Mouse (Mus musculus): ENCODE results near the gene Sft2d2. TPM values are rescaled to one million over a fixed set of nuclear protein-coding genes. Genes with fewer than 3 reads are reported as not detected.

Gene Sft2d2
- total and polyA plus RNA-seq, 2 experiments from 2014 or later, result 4.6 to 8.8 TPM

GRCm38 (mm10) chr1:165169462-165169861 is 24.8 kb downstream of the Sft2d2 start:
- 87% methylated on average over 3 of the region's 3 CpGs for WGBS
- H3K4me2 ChIP-seq (ENCODE audit: low read depth), result no peak overlapping the region
- H3K4me1 ChIP-seq (ENCODE audit: insufficient read depth), result no peaks in the 10 kb centered on the region
- no peak overlapping the region for H3K4me3 ChIP-seq (ENCODE audit: low read depth, low read length)
- no peak overlapping the region for H3K27ac ChIP-seq (ENCODE audit: low read depth, low read length)
- ATAC-seq (no peak), DNase-seq (no peak)
- no peak overlapping the region for H3K9ac ChIP-seq
- no peaks in the 10 kb centered on the region for H3K27me3 ChIP-seq (ENCODE audit: insufficient read depth, low read length)
- no peak for TF ChIP-seq CTCF (IDR thresholded peaks at IDR 0.05; ENCODE audit: low read depth)
- no peaks in the 10 kb centered on the region for H3K36me3 ChIP-seq (ENCODE audit: insufficient read depth)
- H3K9me3 ChIP-seq (ENCODE audit: low read length), result no peaks in the 10 kb centered on the region

DNA sequence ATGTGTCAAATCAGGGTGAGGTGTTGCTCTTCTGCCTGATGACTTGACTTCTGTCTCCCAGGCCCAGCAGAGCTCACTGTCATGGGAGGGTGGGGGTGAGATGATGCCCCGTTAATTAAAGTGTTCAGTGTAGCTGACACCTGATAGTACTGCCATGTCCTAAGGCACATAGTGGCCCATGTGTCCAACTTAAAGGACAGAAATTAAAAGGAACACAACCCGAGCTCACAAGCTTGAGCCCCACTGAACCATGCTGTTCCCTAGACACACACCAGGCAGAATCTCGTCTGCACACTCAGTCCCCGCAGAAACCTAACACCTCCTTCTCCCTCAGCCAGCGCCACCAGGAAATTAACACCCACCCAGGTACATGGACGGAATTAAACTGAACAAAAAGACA is 29.3 kb downstream of the Sft2d2 start:
- 76% methylated on average over 6 of the region's 6 CpGs for WGBS

GRCm38 (mm10) chr1:165160723-165161405 is 33.4 kb downstream of the Sft2d2 start, which contains the start of gene Tbx19:
TSS of gene Tbx19 (minus strand) at chr1:165160773.
- ATAC-seq (no peak), DNase-seq (no peak)
- no peak within 1 kb of the TSS for H3K9ac ChIP-seq
- H3K4me3 ChIP-seq (ENCODE audit: low read depth, low read length), result no peak within 1 kb of the TSS
- no peaks in the 10 kb centered on the region for H3K27me3 ChIP-seq (ENCODE audit: insufficient read depth, low read length)
- H3K4me2 ChIP-seq (ENCODE audit: low read depth), result no peak within 1 kb of the TSS
- no peak within 1 kb of the TSS for H3K27ac ChIP-seq (ENCODE audit: low read depth, low read length)
- no peak for TF ChIP-seq CTCF (IDR thresholded peaks at IDR 0.05; ENCODE audit: low read depth)
- WGBS, result 61% methylated on average over 8 of the region's 8 CpGs
- H3K4me1 ChIP-seq (ENCODE audit: insufficient read depth), result no peaks in the 10 kb centered on the region
- no peaks in the 10 kb centered on the region for H3K36me3 ChIP-seq (ENCODE audit: insufficient read depth)
- no peaks in the 10 kb centered on the region for H3K9me3 ChIP-seq (ENCODE audit: low read length)

More for the DNA sequence above, 29.3 kb downstream of the Sft2d2 start:
- Histone ChIP-seq H3K27ac (ENCODE audit: low read depth, low read length) (no peak overlapping the region), H3K4me2 (ENCODE audit: low read depth) (no peak overlapping the region), H3K27me3 (ENCODE audit: insufficient read depth, low read length) (no peaks in the 10 kb centered on the region), H3K4me1 (ENCODE audit: insufficient read depth) (no peaks in the 10 kb centered on the region), H3K36me3 (ENCODE audit: insufficient read depth) (no peaks in the 10 kb centered on the region), H3K9ac (no peak overlapping the region), H3K9me3 (ENCODE audit: low read length) (no peaks in the 10 kb centered on the region), H3K4me3 (ENCODE audit: low read depth, low read length) (no peak overlapping the region)
- DNase-seq (no peak), ATAC-seq (no peak)
- no peak for TF ChIP-seq CTCF (IDR thresholded peaks at IDR 0.05; ENCODE audit: low read depth)

DNA sequence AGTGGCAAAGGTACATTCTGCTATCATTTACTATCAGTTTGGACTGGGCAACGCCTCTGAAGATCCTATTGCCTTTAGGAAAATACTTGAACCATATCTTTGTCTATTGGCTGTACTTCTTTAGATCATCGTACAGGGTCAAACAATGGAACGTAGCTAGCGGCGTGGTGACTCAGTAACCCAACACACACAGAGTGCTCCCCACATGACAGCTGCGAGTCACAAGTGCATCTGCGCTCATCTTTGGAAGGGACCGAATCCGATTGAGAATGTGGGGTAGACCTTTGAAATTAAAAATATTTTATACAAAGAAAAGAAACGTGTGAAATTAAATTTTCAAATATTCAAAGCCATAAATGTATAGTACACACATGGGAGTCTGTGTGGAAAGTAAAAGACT is 35.4 kb downstream of the Sft2d2 start:
- H3K27ac ChIP-seq (ENCODE audit: low read depth, low read length), result no peak overlapping the region
- no peaks in the 10 kb centered on the region for H3K4me1 ChIP-seq (ENCODE audit: insufficient read depth)
- TF ChIP-seq CTCF (IDR thresholded peaks at IDR 0.05; ENCODE audit: low read depth), result no peak
- no peak overlapping the region for H3K9ac ChIP-seq
- H3K4me3 ChIP-seq (ENCODE audit: low read depth, low read length), result no peak overlapping the region
- no peaks in the 10 kb centered on the region for H3K27me3 ChIP-seq (ENCODE audit: insufficient read depth, low read length)
- ATAC-seq (no peak), DNase-seq (no peak)
- no peak overlapping the region for H3K4me2 ChIP-seq (ENCODE audit: low read depth)
- 80% methylated on average over 10 of the region's 10 CpGs for WGBS
- no peaks in the 10 kb centered on the region for H3K9me3 ChIP-seq (ENCODE audit: low read length)
- no peaks in the 10 kb centered on the region for H3K36me3 ChIP-seq (ENCODE audit: insufficient read depth)

GRCm38 (mm10) chr1:165154162-165154561 is 40.1 kb downstream of the Sft2d2 start:
- DNase-seq (no peak), ATAC-seq (no peak)
- H3K36me3 ChIP-seq (ENCODE audit: insufficient read depth), result no peaks in the 10 kb centered on the region
- H3K4me2 ChIP-seq (ENCODE audit: low read depth), result no peak overlapping the region
- 95% methylated on average over 4 of the region's 4 CpGs for WGBS
- H3K27ac ChIP-seq (ENCODE audit: low read depth, low read length), result no peak overlapping the region
- no peaks in the 10 kb centered on the region for H3K4me1 ChIP-seq (ENCODE audit: insufficient read depth)
- no peak overlapping the region for H3K4me3 ChIP-seq (ENCODE audit: low read depth, low read length)
- no peaks in the 10 kb centered on the region for H3K27me3 ChIP-seq (ENCODE audit: insufficient read depth, low read length)
- H3K9me3 ChIP-seq (ENCODE audit: low read length), result no peaks in the 10 kb centered on the region
- no peak for TF ChIP-seq CTCF (IDR thresholded peaks at IDR 0.05; ENCODE audit: low read depth)
- H3K9ac ChIP-seq, result no peak overlapping the region

DNA sequence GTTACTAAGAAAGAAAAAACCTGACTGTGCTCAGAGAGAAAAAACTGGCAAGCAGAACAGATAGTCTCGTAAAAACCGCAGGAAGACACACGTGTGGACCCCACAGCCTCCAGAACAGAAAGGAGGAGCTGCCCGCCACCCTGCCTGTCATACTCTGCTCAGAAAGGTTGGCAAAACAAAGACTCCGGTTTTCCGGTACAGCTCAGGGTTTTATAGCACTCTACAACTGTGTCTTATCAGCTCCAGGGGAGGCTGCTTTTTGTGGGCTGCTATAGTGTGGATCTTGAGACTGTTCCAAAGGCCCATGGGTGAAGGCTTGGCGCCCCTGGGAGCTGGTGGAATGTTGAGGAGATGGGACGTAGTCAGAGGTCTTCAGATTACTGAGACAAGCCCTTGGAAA is 43.0 kb downstream of the Sft2d2 start:
- DNase-seq, result no peak
- no peaks in the 10 kb centered on the region for H3K9me3 ChIP-seq (ENCODE audit: low read length)
- ATAC-seq, result no peak
- no peaks in the 10 kb centered on the region for H3K36me3 ChIP-seq (ENCODE audit: insufficient read depth)
- no peaks in the 10 kb centered on the region for H3K27me3 ChIP-seq (ENCODE audit: insufficient read depth, low read length)
- no peak overlapping the region for H3K4me3 ChIP-seq (ENCODE audit: low read depth, low read length)
- no peaks in the 10 kb centered on the region for H3K4me1 ChIP-seq (ENCODE audit: insufficient read depth)
- H3K4me2 ChIP-seq (ENCODE audit: low read depth), result no peak overlapping the region
- no peak for TF ChIP-seq CTCF (IDR thresholded peaks at IDR 0.05; ENCODE audit: low read depth)
- H3K9ac ChIP-seq, result no peak overlapping the region
- 83% methylated on average over 8 of the region's 8 CpGs for WGBS
- H3K27ac ChIP-seq (ENCODE audit: low read depth, low read length), result no peak overlapping the region

- no peak for DNase-seq
- H3K27me3 ChIP-seq (ENCODE audit: insufficient read depth, low read length), result no peaks in the 10 kb centered on the region
- no peaks in the 10 kb centered on the region for H3K4me1 ChIP-seq (ENCODE audit: insufficient read depth)
- WGBS, result 83% methylated on average over 12 of the region's 12 CpGs
- H3K36me3 ChIP-seq (ENCODE audit: insufficient read depth), result no peaks in the 10 kb centered on the region
- no peaks in the 10 kb centered on the region; the same call in 1 of the 2 replicates for H3K9me3 ChIP-seq (ENCODE audit: low read length)
- H3K9ac ChIP-seq, result no peak overlapping the region
- H3K27ac ChIP-seq (ENCODE audit: low read depth, low read length), result no peak overlapping the region
- TF ChIP-seq CTCF (IDR thresholded peaks at IDR 0.05; ENCODE audit: low read depth), result no peak
- no peak for ATAC-seq
- H3K4me3 ChIP-seq (ENCODE audit: low read depth, low read length), result no peak overlapping the region
- H3K4me2 ChIP-seq (ENCODE audit: low read depth), result no peak overlapping the region
Observed at GRCm38 (mm10) chr1:165142343-165142916, 51.8 kb downstream of the Sft2d2 start.

Measured in forebrain, postnatal 0 days (tissue).